Comparison of ENCODE assay signal across 17 mouse cellular contexts in the genomic region with DNA sequence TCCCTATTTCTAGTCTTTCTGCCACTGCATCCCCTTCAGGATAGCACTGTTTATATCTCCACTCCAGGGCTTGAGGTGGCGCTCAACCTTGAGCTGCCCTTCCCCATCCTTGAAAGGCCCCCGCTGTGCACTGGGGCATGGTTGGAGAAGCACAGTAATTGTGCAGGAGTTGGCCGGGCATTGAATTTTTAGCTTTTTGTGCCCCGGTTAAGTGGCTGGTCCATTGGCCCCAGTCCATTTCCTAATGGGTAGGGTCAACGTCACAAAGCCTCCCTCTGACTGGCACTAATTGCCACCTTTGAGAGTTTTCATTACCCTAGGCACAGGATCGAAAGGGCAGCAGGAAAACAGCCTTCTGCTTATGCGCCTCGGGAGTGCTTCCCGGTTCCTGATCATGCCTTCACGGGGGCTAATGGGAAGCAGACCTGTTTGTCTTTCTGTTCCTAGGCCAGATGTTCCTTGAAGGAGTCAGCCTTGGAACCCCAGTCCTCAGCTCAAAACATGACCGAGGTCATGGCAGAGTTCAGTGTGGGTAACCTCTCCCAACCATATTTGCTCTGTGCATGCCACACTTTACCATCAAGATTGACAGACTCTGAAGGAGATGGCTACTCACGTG.
A peak's percentile ranks its signal among the peaks of the same experiment; 100 is the strongest.
DNase-seq lines count a peak whose midpoint lies in the region; ATAC-seq and TF ChIP-seq lines count a peak whose summit lies in the region.
"Had no signal": no experiment of that assay in that cellular context is flagged by ENCODE, and none has a peak within 500 bp of the region (broad histone marks: within the 10 kb centered on the region; RNA-seq: fewer than 3 reads in every experiment).

No protein-coding gene starts in this region.

- DNase-seq in hindbrain, embryonic 10.5 days (ENCODE audit: low spot score), result peak; percentile 35
- DNase-seq in Muller cell, postnatal 12 days (ENCODE audit: inconsistent ontology term), result peak; percentile 31
- DNase-seq in embryonic facial prominence, embryonic 10.5 days (ENCODE audit: low spot score), result peak; percentile 56
- no peak for DNase-seq in kidney, postnatal 0 days (ENCODE audit: low spot score)
- no peak for DNase-seq in ovary, adult 18-20 months (ENCODE audit: low spot score)
- DNase-seq in thymus, postnatal 0 days (ENCODE audit: low spot score), result no peak
- DNase-seq: adrenal gland, adult 2 months; cerebellum, adult 2 months; layer of hippocampus, postnatal 36 days; liver, embryonic 13.5 days; right cerebral cortex, adult 18-20 months; thymus, postnatal 4 days had no signal

- no peaks in the 10 kb centered on the region for H3K9me3 ChIP-seq in hindbrain, embryonic 10.5 days
- H3K9me3 ChIP-seq in hindbrain, embryonic 13.5 days, result no peaks in the 10 kb centered on the region
- H3K9me3 ChIP-seq in embryonic facial prominence, embryonic 10.5 days, result no peaks in the 10 kb centered on the region
- H3K9me3 ChIP-seq in kidney, postnatal 0 days (replicated peaks; ENCODE audit: low read length), result no peaks in the 10 kb centered on the region
- H3K9me3 ChIP-seq: G1E; heart, embryonic 15.5 days; liver, embryonic 13.5 days had no signal

- H3K4me2 ChIP-seq in hindbrain, embryonic 13.5 days, result no peak overlapping the region
- no peak overlapping the region for H3K4me2 ChIP-seq in kidney, postnatal 0 days (ENCODE audit: low read length)
- H3K4me2 ChIP-seq: heart, embryonic 15.5 days; liver, embryonic 13.5 days had no signal

- TF ChIP-seq CTCF in kidney, postnatal 0 days (IDR thresholded peaks at IDR 0.05; ENCODE audit: low read depth), result no peak

- 60% methylated on average over 12 of the region's 12 CpGs for WGBS in hindbrain, embryonic 10.5 days
- 66% methylated on average over 12 of the region's 12 CpGs for WGBS in hindbrain, embryonic 13.5 days
- WGBS in embryonic facial prominence, embryonic 10.5 days, result 41% methylated on average over 12 of the region's 12 CpGs
- 42% methylated on average over 12 of the region's 12 CpGs for WGBS in kidney, postnatal 0 days

- no peaks in the 10 kb centered on the region for H3K36me3 ChIP-seq in hindbrain, embryonic 10.5 days
- H3K36me3 ChIP-seq in hindbrain, embryonic 13.5 days, result no peaks in the 10 kb centered on the region
- H3K36me3 ChIP-seq in embryonic facial prominence, embryonic 10.5 days (replicated peaks), result no peaks in the 10 kb centered on the region
- no peaks in the 10 kb centered on the region for H3K36me3 ChIP-seq in kidney, postnatal 0 days (ENCODE audit: insufficient read depth, low read length)
- H3K36me3 ChIP-seq: G1E; heart, embryonic 15.5 days; liver, embryonic 13.5 days had no signal

- H3K4me1 ChIP-seq in hindbrain, embryonic 10.5 days (replicated peaks), result peaks cover 22% of the 10 kb centered on the region; the same call in 1 of the 2 replicates
- H3K4me1 ChIP-seq in hindbrain, embryonic 13.5 days (replicated peaks), result peaks cover 8% of the 10 kb centered on the region; the same call in 1 of the 2 replicates
- peaks cover 21% of the 10 kb centered on the region for H3K4me1 ChIP-seq in embryonic facial prominence, embryonic 10.5 days
- peaks cover 3% of the 10 kb centered on the region; the same call in 1 of the 2 replicates for H3K4me1 ChIP-seq in kidney, postnatal 0 days (replicated peaks; ENCODE audit: insufficient read depth, low read length)
- H3K4me1 ChIP-seq: liver, embryonic 13.5 days had no signal

- no peak overlapping the region for H3K27ac ChIP-seq in hindbrain, embryonic 10.5 days
- H3K27ac ChIP-seq in hindbrain, embryonic 13.5 days, result no peak overlapping the region
- H3K27ac ChIP-seq in embryonic facial prominence, embryonic 10.5 days (replicated peaks), result 0 out of 2 replicates have a peak overlapping the region, but pooled peaks have one; percentile 21
- H3K27ac ChIP-seq in kidney, postnatal 0 days, result 0 out of 2 replicates have a peak overlapping the region, but pooled peaks have one; percentile 4
- H3K27ac ChIP-seq: heart, embryonic 15.5 days; liver, embryonic 13.5 days; stomach, postnatal 0 days had no signal

- no peak overlapping the region for H3K4me3 ChIP-seq in hindbrain, embryonic 10.5 days
- H3K4me3 ChIP-seq in hindbrain, embryonic 13.5 days, result no peak overlapping the region
- no peak overlapping the region for H3K4me3 ChIP-seq in embryonic facial prominence, embryonic 10.5 days
- H3K4me3 ChIP-seq in kidney, postnatal 0 days (replicated peaks; ENCODE audit: low read depth, low read length), result no peak overlapping the region
- H3K4me3 ChIP-seq: heart, embryonic 15.5 days; liver, embryonic 13.5 days had no signal

- H3K27me3 ChIP-seq in hindbrain, embryonic 10.5 days (ENCODE audit: insufficient read depth, poor library complexity, severe bottlenecking), result peaks cover 22% of the 10 kb centered on the region
- no peaks in the 10 kb centered on the region for H3K27me3 ChIP-seq in hindbrain, embryonic 13.5 days
- H3K27me3 ChIP-seq in embryonic facial prominence, embryonic 10.5 days (replicated peaks; ENCODE audit: low read depth, poor library complexity, severe bottlenecking), result peaks cover 7% of the 10 kb centered on the region; the same call in 1 of the 2 replicates
- H3K27me3 ChIP-seq in kidney, postnatal 0 days (ENCODE audit: insufficient read depth, low read length), result no peaks in the 10 kb centered on the region
- H3K27me3 ChIP-seq: heart, embryonic 15.5 days had no signal

- H3K9ac ChIP-seq in hindbrain, embryonic 13.5 days, result no peak overlapping the region
- no peak overlapping the region for H3K9ac ChIP-seq in kidney, postnatal 0 days (ENCODE audit: low read depth, low read length)
- H3K9ac ChIP-seq: heart, embryonic 15.5 days; liver, embryonic 13.5 days had no signal

- no peak for ATAC-seq in hindbrain, embryonic 13.5 days (ENCODE audit: low FRiP score)
- no peak; the same call in 1 of the 2 replicates for ATAC-seq in kidney, postnatal 0 days (replicated peaks; ENCODE audit: low FRiP score, low read depth)
- ATAC-seq: intestine, embryonic 16.5 days had no signal

Comparison
In these comparisons a context has a peak if more than half of its experiments do, and no peak if none do; other contexts are left out.
1. DNase-seq: peak in hindbrain, embryonic 10.5 days (single experiment), Muller cell, postnatal 12 days (single experiment) and embryonic facial prominence, embryonic 10.5 days (single experiment); none in kidney, postnatal 0 days (single experiment), ovary, adult 18-20 months (single experiment) and thymus, postnatal 0 days (single experiment).
2. H3K27ac ChIP-seq: peak in embryonic facial prominence, embryonic 10.5 days (single experiment) and kidney, postnatal 0 days (single experiment); none in hindbrain, embryonic 10.5 days (single experiment) and hindbrain, embryonic 13.5 days (single experiment).